Mouse (Mus musculus) embryo, embryonic 9.5 days (tissue): ENCODE data around the gene Hdac10.
A peak's percentile ranks its signal among the peaks of the same experiment; 100 is the strongest.

Experiments
- DNase-seq: peaks from one replicate; pipeline ENCODE4 v3.0.0-alpha.2; 2017; ENCODE audit errors: extremely low spot score

Hdac10 gene

DNA sequence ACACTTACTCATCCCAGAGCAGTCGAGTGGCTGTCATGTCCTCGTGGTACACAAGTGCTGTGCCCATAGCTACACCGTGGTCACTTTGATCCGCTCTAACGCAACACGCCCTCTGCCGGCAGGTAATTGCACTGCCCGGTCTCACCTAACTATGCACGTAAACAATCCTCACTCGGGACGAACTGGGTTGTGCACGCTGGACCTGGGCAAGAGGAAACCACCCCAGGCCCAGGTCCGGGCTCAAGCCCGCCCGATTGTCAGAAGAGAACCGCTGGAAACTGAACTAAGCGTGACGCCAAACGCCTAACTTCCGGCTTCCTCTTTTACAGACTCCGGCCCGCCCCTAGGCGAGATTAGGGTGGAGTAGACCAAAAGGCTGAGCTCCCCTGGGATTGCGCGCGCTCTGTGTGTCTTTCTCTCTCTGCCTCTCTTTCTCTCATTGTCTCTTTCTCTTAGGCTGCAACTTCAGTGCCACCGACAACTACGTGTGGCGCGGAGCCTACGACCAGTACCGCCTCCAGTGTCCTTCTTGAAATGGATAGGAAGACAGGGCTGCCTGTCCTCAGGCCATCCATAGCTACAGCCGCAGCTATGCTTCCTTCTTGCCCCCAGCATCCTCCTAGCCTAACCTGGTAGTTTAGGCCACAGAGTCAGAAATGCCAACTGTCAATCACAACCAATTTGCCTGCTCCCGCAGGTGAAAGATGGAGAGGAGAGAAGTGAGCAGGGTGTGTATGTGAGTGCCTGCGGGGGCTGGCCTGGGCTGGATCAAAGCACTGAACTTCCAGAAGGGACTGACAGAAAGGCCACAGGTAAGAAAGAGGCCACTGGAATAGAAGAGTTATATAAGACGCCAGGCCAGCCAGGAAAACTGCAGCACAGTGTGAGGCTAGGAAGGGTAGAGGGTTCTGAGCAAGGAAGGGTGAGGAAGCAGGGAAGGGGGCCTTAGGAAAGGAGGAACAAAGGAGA is at the start of gene Hdac10:
Gene Hdac10 (minus strand): TSS at position 319 of the 969 bp plus-strand sequence.
- peak; percentile 85 for DNase-seq

DNA sequence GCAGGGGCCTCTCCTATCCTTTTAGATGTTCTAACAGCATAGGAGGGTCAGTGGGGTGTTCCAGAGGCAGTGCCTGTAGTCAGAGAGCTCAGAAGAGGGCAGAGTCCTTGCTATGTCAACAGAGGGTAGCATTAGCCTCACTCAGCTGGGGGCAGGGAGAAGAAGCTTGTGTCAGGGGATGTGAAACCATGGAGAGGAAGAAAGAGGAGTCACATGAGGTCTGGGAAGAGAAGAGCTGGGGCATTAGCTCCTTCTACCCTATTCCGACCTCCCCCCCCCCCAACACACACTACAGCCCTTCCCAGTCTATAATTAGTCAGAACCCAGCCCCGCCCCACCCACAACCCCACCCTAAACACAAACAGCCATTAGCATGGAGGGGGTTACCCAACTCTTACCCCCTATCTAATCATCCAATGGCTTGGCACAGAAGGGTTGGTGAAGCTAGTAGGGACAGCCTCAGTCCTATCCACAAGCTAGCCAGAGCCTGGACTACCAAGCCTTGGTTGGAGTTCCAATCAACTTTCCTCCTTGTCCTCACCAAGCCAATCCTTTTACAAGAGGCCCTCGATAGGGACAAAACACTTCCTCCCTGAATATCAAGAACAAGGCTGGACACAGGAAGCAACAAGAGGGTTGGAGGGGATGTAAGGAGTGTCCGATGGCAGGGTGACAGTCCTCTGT is 49.2 kb upstream of the Hdac10 start:
- DNase-seq, result no peak

DNA sequence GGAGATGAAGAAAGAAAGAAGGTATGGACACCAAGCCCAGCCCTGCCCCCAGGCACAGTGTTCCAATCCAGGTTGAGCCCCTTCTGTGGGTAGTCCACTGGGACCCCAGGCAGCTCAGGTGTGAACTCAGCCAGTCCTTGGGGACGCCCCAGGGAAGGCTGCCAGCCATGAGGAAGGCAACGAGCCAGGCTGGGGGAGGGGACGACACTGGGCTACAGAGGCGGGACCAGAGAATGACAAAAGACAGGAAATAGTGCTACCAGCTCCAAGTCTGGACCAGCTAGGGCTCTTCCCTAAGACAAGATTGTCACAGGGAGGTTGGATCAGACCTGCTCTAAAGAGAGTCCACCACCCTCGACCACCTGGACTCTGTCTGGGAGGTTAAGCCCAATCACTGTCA is 48.6 kb upstream of the Hdac10 start:
- DNase-seq, result no peak

DNA sequence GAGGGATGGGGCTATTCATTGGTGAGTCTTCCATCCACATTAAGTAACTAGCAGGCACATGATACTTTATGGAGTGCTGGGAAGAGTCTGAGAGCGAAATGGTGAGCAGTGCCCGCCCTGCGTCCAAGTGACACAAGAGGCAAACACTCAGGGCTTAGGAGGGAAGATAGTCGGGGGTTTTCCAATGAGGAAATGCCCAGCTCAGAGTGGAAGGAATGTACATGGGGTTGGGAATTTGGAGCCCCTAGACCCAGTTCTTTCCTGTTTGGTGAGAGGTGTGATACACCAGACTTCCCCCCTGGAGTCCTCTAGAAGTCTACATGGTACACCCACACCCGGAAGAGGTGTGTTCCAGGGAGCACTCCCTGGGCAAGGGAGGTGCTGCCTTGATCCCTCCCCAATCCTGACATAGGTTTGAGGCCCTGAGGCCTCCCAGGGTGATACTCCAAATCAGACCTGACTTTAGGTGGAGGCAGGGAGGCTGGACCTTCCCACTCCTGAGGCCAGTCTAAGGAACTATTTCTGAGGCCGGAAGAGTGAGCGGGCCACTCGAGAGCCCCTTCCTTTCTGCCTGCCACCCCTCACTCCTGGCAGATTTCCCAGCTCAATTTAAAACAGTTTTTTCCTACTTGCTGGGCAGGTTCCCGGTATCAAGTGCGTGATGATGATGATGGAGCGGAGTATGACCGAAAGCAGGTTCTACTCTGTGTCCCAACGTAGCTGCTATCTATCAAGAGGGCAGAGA is 47.1 kb upstream of the Hdac10 start:
- no peak for DNase-seq

DNA sequence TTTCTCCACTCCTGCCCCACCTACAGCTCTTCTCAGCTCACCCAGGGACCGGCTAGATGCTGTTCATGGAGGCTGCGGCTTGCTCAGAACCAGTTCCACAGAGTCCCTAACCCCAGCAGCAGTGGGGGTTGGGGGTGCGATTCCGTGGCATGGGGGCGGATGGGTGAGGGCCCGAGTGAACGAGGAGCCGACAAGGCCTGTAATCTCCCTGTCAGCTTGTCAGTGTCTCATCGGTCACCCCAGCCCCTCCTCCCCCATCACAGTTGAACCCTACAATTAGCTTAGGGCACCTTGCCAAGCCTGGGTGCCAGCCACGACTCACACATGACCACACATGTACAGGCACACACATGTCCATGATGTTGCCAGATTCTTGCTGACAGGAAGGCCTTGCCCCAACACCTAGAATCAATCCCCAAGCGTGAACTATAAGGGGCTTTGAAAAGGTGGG is 46.4 kb upstream of the Hdac10 start:
- no peak for DNase-seq

DNA sequence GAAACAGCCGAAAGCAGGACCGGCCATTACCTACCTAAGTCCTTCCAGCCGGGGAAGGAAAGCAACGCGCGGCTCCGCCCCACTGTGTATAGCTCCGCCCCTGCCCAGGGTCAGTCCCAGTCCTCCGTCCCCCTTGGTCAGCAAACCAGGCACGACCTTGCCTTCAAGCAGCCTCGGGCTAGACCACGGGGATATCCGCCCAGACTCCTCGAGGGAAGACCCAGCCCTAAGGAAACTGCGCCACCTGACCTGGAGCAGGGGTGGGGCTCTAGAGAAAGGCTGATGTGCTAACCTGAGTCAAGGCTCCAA is 45.4 kb upstream of the Hdac10 start:
- DNase-seq, result peak; percentile 84

DNA sequence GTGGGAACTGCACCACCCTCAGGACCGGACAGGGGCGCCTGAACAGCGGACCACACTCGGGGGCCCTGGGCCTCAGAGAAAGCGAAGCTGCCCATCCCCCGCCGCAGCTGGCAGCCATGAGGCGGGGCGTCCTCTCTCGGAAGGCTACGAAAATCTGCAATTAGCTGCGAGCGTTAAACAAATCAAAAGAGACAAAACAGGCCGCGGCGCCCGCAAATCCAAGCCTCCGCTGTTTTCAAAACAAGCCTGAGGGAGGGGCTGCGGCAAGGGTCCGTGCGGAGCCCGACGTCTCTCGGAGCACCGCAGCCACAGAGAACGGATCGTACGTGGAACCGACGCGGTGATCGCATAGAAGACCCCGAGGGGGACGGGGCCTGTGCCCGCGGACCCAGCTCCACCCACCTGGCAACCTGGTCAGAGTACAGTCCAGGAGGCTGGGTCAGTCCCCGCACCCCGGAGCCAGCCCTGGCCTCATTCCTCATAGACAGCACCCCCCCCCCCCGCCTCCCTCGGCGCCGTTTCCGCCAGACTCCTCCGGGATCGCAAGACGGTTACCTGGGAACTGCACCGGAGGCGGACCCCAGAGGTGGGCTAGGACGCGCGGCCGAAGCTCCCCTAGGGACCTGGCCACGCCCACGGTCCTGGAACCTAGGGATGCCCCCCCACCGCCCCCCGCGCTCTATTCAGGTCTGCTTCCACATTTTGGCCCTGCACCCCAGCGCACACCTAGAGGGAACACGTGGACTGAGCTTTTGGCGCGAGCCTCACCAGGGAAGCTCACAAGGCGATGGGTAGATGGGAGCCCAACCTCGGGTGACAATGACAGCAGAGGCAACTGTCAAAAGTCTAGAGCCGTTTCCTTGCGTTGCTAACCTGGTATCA is 44.8 kb upstream of the Hdac10 start:
- DNase-seq, result peak; percentile 54

DNA sequence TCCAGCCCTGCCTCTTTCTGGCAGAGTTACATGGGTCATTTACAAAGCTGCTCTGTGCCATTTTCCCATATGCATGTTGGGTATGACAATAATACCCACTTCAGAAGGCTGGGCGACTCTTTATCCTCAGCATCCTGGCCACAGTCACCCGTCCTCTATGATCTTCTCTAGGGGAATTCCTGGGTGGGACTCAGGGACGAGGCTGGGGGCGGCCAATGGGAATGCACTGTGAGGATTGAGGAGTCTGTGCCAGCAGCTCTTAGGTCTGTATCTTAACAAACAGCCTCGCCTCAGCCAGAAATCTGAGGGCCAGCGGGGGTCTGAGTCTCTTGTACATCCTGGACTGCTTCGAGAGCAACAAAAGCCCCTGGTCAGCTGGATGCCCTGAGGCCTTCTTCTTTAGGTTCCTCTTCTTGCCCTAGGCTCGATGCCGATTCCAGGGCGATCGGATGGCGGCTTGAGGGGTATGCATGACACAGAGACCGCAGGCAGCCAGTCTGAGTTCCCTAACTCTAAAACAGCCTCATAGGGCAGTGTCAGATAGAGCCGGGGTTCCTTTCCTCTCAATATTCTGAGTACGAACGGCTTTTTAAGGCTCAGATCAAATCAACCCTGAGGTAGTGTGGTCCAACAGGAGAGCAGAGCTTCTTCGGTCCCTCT is 43.9 kb upstream of the Hdac10 start:
- DNase-seq, result no peak

DNA sequence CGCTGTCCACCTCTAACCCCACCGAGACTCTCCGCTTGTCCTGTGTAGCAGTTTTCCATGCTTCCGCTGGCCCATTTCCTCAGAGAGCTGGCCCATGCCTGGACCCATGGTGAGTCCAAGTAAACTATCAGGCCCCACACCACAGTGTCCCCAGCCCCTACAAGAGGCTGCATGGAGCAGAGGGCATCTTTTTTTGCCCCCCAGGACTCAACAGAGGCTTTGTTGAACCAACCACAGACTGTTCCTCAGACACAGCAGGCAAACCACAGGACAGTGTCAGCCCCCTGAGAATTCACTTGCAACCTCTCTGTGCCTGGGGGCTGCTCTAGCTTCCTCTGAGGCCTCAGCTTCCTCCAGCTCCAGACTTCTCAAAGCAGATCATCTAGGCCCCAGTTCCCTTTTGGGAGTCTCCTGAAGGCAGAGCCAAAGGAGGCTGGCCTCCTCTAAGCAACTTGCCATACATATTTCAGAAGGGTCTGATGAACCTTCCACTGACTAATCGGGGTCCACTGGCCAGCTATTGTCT is 43.1 kb upstream of the Hdac10 start:
- DNase-seq, result no peak

DNA sequence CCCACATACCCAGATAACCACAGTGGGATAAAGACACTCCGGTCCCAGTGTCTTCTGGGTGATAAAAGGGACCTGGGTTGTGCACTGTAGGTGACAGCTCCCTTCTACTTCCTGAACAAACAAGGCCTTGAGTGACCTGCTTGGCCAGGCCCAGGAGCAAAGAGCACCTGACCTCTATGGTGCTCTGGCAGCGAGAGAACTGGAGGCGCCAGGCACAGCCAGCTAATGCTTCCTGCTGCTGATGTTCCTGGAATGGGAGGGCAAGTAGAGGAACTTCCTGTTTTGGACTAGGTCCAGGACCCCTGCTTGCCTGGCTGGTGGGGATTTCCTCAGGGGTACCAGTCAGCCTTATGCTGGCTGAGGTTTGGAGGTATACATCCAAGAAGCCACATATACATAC is 41.6 kb upstream of the Hdac10 start:
- DNase-seq, result peak; percentile 20

DNA sequence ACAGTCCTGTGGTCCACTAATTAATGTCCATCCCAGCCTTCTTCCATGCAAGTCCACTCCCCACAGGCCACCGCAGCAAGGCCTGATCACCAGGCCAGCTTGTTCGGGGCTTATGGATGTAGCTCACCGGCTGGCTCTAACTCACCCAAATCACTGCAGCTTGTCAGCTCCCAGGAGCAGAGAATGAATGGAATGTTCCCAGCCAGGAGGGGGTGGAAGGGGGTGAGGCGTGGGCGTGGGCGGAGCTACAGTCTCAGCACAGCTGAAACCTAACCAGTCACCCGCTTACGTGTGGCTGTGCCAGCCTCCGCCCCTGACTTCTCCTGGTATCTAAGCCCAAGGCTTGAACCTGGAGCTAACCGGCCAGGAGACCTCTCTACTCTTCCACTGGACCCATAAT is 40.9 kb upstream of the Hdac10 start:
- DNase-seq, result peak; percentile 87

DNA sequence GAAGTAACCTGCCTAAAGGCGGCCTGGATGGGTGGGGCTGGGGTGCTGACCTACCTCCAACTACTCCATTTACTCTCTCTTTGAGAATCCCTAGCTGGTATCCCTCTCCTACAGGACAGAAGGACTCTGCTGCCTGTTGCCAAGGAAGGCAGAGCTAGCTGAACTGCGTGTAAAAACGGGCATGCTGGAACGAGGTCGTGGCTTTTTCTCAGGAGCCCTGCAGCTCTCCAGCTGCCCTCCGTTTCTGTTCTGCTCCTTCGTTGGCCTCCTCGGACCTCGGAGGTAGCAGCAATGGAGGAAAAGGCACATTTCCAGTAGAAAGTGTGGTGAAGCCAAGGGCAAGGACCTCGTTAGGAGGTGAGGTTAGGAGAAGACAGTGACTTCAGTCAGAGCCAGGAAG is 40.4 kb upstream of the Hdac10 start:
- DNase-seq, result no peak

DNA sequence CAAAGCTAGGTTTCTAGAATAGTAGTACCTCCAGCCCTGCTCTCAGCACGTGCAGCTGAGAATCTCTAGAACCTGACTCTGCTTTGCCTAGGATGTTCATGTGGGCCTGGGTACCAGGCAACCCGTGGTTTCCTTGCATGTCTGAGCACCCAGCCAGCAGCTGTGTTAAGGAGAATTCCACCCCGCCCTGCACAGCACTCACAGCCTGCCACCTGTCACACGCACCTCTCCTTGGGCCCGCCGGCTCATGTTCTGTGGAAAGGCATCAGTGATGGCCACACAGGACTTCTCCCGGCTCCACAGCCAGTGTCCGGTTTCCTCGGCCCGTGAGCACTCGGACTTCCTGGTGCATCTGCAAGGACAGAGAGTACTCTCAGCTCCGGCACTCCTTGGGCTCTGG is 37.0 kb upstream of the Hdac10 start:
- no peak for DNase-seq

DNA sequence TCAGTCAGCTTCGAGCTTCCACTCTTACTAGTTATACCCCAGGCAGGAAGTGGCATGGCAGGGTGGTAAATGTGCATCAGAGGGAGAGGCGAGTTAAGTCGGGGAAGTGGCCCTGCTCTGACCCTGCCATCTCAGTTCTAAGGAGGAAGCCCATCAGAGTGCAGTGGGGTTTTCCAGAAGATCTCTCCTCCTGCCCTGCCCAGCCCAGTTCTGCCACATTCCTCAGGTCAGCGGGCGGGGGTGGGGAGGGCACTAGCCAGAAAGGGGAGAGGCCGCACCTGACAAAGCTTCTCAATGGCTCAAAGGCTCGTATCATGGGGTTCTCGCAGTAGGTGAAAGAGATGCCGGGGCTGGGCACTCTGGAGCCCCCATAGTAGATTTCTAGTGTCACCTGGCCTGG is 32.9 kb upstream of the Hdac10 start:
- no peak for DNase-seq

DNA sequence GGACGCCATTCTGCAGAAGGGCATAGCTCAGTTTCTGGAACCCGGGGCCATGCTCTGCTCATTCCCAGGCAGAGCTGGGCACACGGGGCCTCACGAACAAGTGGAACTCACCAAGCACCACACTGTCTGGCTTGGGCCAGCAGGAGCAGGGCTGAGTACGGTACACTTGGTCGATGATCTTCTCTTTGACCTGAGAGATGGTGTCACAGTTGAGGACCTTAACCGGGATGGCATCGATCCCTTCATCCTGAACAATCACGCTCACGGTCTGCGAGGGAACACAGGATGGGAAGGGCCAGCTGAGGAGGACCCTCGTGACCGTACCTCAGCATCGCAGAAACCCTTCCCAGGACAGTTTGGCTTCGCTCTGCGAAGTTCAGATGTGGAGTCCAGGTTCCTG is 30.0 kb upstream of the Hdac10 start:
- no peak for DNase-seq

DNA sequence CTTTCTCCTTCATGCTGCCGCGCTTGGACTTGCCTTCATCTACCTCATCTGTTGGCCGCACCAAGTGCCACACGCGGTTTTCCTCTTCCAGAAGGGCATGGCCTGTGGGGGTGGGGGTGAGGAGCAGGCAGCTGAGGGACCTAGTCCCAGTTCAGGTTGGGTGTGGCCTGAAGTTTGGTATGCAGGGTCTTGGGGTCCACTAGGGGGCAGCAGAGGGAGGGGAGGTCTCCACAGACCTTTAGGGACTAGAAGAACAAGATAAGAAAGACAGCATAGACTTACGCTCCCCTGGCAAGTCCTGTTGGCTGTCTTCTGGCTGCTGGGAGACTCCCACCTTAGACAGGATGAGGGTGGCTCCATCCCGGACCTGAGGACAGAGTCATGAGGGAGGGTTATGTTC is 29.5 kb upstream of the Hdac10 start:
- peak; percentile 72 for DNase-seq

DNA sequence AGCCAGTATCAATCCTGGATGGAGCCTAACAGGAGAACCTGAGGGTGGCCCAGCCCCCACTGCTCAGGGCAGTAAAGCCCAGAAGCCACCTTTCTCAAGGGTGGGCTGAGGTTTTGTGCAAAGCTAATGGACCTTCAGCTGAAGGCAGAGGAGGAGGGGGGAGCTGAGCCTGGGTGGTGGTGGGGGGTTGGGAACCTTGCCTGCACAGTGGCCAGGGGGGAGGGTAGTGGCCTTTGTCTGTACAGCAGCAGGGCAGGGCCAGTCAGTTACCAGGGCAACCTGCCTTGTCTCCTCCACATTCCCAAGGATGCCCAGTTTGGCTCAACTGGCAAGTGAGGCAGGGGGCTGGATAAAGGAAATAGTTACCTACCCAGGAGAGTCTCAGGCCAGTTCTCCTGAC is 23.8 kb upstream of the Hdac10 start:
- DNase-seq, result peak; percentile 73

DNA sequence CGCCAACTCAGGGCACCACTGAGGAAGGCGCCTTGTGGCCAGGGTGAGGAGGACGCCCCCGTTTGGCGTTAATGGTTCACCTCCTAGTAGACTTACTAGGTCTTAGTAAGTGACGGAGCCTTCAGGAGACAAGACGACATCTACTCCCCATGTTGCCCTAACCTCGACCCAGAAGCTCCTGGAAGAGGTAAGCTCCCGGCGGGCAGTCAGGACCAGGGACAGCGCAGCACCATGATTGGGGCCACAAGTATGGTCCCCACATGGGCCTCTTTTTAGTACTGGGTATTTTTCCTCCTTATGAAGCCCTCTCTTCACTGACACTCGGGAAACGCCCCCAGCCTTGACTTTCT is 21.5 kb upstream of the Hdac10 start:
- DNase-seq, result no peak

DNA sequence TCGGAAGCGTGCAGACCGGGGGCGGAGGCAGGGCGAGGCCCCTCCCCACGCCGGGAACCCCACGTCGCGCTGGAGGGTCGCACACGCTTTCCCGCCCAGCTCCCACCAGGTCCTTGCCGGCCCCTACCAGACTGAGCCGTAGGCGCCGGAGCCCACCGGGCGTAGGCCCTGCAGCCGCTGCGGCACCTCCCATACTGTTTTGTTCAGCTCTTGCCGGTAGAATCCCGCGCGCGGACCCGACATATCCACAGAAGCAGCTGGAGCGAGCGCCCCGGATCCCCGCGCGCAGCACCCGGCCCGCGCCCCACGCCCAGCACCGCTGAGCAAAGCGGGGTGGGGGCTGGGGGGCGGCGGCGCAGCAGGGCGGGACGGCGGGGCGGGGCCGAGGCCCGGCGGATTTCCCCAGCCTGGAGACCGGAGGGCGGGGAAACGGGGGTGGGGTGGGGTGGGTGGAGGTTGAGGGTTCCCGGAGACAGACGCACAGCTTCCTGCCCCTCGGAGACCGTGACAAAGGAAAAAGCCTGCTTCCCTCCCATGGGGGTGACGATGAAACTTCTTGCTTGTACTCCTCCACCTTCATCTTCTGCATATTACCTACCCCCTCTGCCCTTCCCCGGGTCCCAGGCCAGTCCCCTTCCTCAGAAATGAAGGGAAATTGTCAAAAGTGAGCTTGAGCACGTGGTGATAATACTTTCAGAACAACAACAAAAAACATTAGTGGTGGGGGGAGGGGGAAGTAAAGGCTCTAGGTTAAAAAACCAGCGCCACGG is 21.0 kb upstream of the Hdac10 start, which contains the start of gene Mapk11:
Gene Mapk11 (minus strand): TSS at position 358 of the 770 bp plus-strand sequence.
- DNase-seq, result peak; percentile 75
